Mouse (Mus musculus) layer of hippocampus, postnatal 10 days (tissue): ENCODE results near the gene Cck. TPM values are rescaled to one million over a fixed set of nuclear protein-coding genes. Genes with fewer than 3 reads are reported as not detected.
A peak's percentile ranks its signal among the peaks of the same experiment; 100 is the strongest.

Experiments used
- DNase-seq, 2 experiments: peaks; one replicate each; pipeline ENCODE4 v3.0.0; 2021; ENCODE audit warnings: low spot score in 2 of 2
- long read RNA-seq: library from polyadenylated mRNA; stranded (forward); transcript quantifications from one replicate; pipeline ENCODE4 v2.0.0, GENCODE M21; 2023
- total RNA-seq, 2 experiments: library from RNA; stranded (reverse); gene quantifications; 2 replicates each; pipeline ENCODE4 v1.2.3; 2021

Cck gene
- 100 to 1,000 TPM; 453 to 489 TPM for total RNA-seq
- long read RNA-seq, transcript Cck-201 (3 exons, 691 nt) = major isoform, 414 of 720 reads
- long read RNA-seq, transcript Cck-203 (2 exons, 783 nt) = minor isoform, 20 of 720 reads
- long read RNA-seq, transcript Cck-202 (3 exons, 385 nt) = minor isoform, 13 of 720 reads
- long read RNA-seq, partial matches to known transcripts = 0 of 720 reads
- long read RNA-seq, other reads (novel, unspliced or antisense) = 273 of 720 reads

DNA sequence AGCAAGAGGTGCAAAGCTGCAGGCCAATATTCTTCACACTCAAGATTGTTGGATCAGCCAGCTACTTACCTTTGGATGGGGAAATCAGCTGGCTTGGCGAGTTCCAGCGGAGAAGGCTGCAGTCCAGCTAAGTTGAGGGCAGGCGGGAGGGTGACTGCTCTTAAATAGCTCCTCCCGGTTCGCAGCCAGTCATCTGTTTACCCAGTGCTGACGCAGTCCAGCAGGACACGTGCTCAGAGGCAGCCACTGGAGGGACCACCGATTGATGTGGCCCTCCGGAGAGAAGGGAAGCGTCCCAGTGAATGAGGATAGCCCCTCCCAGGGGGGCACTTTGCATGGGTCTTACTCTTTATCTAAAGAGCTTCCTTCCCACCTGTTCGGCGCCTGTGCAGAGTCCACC is at the start of gene Cck:
Cck (minus strand) TSS at position 166 of the 400 bp plus-strand sequence.
- peak; percentile 31 to 42 for DNase-seq

DNA sequence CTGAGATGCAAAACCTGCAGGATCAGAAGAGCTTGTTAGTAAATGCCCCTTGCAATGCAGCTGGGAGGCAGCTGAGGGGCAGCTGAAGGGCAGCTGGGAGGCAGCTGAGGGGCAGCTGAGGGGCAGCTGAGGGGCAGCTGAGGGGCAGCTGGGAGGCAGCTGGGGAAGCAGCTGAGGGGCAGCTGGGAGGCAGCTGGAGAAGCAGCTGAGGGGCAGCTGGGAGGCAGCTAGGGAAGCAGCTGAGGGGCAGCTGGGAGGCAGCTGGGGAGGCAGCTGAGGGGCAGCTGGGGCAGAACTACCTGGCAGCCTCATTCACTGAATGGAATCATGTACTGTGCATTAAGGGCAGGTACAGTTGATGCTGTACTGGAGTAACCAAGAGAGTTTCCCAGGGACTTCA is 46.0 kb upstream of the Cck start:
- no peak for DNase-seq

DNA sequence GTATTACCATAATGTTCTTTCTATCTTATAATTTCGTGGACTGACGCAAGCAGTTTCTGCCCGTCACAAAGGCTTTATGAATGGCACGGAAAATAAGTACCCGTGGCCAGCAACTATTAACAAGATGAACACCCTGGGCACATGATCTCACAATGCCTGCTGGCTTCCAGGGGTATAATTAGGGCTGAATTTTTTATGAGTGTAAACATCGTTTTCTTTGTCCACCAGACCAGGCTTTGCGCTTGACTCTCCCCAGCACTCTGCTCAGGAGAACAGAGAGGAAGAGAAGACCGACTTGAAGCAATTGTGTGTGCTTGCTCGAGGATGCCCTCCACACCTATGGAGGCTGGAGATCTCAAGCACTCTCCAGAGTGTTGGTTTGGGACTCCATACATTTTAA is 37.1 kb upstream of the Cck start:
- no peak for DNase-seq

DNA sequence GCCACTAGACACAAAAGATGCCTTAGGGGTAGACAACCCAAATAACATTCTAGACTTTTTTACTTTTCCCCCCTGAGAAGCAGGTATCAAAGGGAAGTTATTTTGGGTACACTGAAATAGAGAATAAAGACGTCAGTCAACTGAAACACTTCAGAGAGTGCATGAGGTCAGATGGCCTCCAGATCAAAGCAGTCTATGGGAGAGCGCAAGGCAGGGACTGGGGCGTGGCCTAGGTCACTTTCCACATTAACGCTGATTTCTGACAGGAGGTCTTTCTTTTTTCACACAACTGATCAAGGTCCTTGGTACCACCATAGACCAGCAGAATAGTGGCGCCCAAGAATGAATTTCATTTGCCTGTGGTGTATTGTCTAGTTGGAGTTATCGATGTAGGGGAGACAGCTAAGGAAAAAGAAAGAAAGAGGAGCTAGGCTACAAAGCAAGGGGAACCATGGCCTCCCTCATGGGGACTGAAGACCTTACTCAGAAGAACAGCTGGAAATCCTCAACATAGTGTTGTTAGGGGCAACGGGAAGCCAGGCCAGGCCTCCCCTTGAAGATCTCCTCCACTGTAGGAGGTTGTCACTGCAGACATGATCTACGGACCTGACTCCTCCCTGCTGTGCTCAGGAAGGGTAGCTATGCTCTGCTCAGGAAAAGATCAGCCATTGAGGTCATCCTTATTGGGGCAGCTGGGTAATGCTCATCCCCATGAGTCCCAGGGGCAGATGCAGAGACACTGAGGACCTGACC is 33.3 kb upstream of the Cck start:
- DNase-seq = no peak

DNA sequence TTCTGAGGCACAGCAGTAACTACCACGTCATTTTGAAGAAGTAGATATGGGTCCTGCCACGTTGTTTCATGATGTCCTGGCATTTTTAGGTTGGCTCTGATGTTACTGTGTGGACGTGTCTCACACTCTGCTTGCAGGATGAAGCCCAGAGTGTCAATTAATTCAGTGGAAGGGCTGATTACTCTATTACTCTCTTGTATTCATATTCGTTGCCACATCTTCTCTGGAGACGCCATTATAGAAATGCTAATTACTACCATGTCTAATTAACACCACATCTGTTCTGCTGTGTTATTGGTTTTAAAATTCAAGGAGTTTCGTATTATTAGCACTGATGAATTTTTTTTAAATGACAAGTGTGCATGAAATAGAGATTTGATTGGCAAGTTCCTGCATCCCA is 30.7 kb upstream of the Cck start:
- DNase-seq = no peak

DNA sequence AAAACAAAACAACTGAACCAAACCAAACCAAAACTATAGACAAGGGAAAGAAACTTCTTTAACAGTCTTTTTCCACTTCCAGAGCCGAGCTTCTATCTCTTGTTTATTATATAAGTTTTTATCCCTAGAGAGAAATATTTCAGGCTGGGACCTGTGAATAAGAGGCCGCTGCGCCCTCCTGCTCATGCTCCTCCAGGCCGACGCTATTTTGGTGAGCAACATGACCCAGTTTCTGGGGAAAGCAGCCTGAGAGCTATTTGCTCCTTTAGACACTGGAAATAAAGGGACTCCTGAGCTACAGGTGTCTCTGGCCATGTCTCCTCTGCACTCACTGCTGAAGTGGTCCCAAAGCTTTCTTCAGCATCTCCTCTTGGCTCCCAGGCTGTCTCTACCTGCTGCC is 24.6 kb upstream of the Cck start:
- DNase-seq = no peak

DNA sequence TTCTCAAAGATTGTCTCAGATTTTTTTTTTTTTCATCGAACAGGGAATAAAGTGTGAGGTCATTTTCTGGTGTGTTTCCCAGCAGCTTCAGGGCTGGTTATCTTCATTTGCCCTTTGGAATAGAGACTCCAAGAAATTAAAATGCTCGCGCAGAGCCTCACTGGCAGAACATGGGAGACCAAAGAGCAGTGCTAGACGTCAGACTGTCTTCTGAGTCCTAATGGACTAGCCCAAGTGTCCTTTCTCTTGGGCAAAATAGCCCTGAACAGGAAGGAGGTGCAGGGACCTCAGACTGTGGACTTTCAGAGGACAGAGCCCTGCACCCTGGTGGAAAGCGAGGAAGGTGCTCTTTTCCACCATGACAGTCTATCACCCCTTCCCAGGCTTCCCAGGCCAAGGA is 19.0 kb upstream of the Cck start:
- DNase-seq = no peak

DNA sequence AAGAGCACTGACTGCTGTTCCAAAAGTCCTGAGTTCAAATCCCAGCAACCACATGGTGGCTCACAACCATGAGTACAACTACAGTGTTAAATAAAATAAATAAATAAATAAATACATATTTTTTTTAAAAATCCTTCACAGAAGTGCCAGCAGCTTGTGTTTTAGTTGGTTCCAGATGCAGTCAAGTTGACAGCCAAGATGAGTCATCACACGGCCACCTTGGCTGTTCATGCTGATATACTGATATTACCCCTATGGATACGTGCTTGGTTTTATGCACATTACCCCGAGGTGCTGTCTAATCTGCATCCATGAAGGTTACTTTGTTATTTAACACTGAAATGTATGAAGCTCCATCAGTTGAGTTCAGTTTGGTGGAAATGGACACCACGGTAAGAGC is 16.4 kb upstream of the Cck start:
- no peak for DNase-seq

DNA sequence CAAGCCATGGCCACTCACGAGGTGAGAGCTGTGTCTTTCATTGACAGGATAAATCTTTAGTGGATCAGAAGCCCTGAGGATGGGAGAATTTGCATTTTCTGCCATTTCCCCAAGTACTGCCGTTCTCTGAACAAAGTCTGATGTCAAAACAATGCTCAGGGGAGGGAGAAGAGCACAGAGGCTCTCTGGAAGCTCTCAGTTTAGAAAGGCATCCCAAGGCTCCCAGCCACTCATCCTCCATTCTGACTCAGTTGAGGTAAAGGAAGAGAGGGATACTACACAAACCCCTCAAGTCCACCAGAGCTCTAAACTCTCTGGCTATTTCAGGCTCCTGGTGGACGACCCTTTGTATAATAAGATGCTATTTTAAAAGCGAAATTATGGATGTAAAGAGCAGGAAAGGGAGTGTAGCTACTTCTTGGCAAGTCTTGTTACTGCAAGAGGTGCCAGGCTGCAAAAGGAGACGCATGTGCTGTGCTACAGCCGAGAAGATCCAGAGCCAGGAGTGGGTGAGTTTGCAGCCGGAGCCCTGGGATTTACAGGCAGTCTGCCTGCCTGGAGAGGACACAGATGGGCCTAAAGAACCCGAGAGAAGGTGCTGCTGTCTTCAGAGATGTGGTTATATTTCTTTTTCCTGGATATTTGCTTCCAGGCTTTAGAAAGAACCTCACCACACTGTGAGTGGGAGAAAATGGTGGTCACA is 11.1 kb upstream of the Cck start:
- DNase-seq = peak; percentile 30 to 38

DNA sequence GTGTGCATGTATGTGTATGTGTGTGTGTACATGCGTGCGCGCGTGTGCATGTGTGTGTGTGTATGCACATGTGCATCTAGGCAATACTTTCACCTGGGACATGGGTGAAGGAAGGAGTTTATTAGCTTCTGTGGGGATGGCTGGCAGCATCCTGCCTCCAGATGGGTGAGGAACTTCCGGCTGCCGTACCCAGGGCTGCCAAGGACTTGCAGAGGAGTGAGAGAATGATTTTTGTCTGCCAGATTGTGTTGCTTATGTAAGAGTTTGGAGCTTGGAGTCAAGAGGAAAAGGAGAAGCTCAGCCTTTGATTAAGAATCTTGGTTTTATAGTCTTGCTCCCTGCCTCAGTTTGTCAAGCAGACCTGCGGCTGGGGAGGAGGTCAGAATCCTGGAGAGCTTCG is 9.9 kb upstream of the Cck start:
- peak; percentile 40 to 45 for DNase-seq

DNA sequence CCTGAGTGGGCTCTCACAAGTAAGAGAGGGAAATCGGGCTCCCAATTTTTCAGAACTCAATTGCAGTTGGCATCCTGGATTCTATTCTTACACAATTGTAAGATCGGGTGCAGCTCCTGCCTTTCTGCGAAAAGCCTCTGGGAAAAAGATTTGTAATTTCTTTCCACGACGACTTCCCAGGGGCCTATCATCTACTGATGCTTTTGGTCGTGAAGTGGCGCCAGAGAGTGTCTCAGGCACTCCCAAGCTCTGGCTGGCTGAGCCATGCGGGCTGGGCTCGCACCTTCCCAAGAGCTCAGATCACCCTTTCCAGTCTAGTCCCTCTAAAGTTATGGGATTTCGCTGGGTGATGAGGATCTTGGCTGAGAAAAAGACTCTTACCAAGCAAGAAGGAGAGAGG is 608 bp upstream of the Cck start:
- DNase-seq = no peak

DNA sequence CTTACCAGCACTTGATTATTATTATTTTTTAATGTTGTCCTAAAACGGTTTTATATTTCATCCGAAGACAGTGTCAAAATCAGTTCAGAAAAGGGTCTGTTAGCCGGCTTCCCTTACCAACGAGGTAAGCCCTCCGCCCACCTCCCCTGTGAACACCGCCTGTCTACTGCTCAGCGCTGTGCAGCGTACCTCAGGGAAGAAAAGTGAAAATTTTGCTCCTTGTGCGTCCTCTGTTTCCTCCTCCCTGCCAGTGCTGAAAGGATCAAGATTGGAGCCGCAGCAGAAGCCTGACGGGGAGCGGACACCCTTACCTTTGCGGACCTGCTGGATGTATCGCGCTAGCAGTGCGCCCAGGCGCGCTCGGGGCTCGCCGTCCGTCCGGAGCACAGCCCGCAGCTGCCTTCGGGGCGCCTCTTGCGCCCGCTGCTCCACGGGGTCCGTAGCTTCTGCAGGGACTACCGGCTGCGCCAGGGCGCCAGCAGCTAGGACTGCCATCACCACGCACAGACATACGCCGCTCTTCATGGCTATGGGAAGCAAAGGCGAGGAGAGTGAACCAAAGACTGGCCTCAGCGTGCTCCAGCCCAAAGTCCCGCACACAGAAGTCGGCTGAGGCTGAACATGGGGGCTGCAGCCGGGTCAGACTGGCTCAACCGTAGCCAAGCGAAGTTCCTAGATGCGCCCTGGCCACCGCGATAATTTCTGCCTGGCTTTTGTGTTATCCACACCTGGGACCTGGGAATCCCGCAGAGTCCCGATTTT is 1.3 kb downstream of the Cck start:
- peak in 1 of 2 experiments; percentile 36 for DNase-seq

DNA sequence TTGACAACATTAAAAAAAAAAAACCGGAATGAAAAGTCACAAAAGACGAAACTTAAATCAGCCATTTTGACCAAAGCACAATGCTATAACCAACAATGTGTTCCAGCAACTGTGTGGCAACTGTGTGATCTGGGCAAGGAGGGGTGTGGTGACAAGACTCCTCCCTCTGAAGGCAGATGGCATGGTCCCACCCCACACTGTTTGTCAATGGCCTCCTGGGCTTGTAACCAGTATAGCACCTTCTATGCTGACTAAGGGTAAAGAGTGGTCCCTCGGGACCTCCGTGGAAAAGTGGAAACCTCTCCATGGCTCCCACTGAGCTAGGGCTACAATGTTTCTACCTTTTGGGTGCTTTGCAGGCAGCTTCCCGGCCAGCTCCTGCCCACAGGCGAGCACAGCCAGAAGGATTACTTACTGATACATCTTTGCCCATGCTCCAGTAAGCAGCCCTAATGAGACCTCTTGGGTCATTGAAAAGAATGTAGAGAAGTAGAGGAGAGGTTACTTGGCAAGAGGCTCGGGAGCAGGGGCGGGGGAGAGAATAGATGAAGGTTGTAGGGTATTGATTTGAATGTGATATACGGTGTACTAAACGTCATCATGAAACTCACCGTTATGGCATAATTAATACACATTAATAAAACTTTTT is 3.8 kb downstream of the Cck start:
- no peak for DNase-seq

DNA sequence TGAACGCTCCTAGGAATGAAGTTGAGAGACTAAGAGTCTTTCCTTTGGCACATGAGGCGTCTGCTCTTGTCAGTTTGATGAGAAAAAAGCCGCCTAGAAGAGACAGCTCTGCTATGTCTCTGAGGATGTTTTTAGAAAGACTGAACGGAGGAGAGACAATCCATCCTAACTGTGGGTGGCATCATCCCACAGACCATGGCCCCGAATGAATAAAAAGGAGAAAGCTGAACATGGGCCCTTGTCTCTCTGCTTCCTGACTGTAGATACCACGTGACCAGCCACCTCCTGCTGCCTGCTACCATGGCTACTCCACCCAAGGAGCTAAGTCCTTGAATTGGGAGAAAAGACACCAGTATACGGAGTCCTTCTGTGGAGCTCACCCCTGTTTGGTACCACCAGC is 8.3 kb downstream of the Cck start:
- DNase-seq = no peak

DNA sequence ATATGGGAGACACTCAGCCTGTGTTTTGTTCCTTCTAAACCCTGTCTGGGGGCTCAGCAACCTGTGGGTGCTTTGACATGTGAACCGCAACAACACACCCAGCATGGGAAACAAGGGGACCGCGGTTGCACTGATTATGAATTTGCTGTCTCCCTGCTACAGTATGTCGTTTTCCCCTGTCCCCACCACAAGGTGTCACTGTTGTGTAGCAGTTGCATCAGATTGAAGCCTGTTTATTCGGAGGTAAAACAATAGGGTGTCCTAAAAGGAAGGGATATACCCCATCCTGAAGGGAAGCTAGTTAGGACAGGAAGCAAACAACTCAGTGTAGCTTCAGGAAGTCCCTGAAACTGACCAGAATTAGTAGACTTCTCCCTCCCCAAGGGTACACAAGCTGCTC is 16.0 kb downstream of the Cck start:
- peak; percentile 78 to 83 for DNase-seq

DNA sequence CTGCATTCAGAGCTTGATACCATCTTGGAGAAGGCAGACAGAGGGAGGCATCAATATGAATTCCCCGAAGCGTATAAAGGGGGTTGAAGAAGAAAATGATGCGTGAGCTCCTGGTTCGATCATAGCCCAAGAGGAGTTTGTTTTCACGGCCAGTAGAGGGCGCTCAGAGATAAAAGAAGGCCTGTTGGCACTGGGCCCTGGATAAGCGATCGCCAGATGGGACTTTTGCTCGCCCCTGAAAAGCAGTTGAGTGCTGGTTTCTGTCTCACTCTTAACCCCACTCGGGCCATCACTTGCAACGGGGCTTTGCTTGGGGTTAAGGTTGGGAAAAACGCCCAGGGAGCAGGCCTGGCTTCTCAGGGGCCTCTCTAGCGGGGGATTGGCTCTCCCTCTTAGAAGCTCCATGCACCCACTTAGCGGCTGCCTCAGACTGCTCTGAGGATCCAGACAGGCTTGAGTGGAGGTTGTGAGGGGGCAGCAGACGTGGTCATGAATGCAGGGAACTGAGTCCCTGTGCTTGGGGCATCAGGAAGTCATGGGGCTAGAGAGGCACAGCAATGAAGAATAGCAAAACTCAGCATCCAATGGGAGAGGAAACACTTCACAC is 18.1 kb downstream of the Cck start:
- DNase-seq = peak; percentile 87 to 88

DNA sequence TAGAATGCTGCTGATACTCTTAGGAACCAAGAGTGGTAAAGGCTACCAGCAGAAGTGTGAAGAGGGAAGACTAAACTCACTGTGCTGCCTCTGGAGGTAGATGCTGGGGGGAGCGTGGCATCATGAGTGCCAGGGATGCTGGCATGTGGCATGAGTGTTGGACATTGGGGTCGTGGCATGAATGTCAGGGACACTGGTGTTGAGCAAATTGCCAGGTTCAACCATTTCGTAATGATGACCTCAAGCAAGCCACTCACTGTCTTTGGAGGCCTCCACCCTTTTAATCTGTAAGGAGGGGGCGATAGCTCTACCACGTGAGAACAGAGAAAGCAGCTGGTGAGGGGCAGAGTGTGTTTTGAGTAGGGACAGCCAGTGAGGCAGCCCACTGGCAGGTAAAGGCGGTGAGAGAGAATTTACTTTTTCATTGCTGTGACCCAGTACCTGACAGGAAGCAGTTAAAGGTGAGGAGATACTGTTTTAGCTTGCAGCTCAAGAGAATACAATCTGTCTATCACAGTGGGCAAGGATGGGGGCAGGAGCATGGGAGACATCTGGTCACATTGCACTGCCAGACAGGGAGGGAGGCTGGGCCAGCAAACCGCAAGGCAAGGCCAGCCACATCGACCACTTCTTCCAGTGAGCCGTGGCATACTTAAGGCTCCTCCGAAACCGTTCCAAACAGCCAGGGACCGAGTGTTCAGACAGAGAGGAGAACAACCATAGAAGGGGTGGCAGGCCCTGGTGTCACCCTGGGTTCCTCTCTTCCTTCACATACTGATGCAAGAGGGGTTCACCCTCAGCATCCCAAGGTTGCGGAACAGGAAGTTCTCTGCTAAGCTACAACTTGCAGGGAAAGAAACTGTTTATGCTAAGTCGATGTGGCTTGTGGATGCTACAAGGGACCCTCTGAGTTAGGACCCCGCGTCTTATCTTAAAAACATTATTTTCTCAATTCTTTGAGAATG is 19.7 kb downstream of the Cck start:
- peak in 1 of 2 experiments; percentile 35 for DNase-seq

DNA sequence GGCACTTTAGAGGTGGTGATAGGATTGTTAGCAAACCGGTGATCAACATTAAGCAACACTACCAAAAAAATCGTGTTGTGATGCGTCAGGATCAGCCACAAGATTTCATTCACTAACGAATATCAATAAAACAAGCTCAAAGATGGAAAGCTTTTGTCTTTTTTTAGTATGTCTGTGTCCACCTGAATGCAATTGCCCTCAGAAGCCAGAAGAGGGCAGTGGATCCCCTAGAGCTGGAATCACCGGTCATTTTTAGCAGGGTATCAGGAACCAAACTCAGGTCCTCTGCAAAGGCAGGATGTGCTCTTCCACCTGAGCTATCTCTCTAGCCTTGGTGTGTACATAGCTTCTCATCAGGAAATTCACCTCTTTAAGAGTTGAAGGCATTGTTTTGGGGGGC is 20.7 kb downstream of the Cck start:
- no peak for DNase-seq

DNA sequence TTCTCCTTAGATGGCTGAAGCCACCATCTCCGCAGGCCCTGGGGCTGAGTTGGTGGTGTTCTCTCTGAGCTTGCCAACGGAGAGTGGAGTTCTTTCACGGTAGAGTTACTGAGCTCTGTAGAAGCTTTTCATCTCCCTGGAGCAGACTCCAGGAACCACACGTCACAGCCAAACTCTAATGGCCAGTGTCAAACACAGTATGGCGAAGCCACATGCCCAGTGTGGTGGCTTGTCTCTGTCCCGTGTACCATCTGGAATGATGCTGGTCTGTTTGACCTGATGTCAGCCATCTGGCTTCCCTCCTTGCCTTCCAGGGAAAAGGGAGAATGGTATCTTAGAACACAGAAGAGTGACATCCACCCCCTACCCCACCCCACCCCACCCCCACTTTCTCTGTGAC is 25.8 kb downstream of the Cck start:
- no peak for DNase-seq

DNA sequence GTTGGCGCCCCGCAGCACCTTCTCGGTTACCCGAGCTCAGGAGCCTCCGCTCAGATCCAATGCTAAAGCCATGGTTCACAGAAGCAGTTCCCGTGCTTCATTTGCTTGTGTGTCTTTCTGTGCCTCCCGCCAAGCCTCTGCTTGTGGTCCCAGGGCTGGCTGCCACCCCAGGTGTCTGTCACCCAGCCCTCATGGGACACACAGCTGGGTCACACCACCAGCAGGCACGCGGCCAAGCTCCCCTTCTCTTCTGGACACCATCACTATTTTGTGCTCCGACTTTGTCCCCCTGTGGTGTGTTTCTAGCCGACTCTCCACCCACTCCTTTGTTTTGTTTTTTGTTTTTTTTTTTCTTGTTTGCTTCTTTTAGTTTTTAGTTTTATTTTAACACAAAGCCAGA is 28.0 kb downstream of the Cck start:
- no peak for DNase-seq
